Mouse (Mus musculus) thymus, postnatal 36 days (tissue): Measurements from ENCODE around the gene Epha3.

Experiments used
- DNase-seq, 2 experiments: peaks; one replicate each; pipeline ENCODE4 v3.0.0; 2022; ENCODE audit warnings: mixed read lengths in 2 of 2

Gene Epha3

GRCm38 (mm10) chr16:63863913-63864330 lies at the start of gene Epha3:
Epha3 (minus strand) TSS chr16:63864175.
- DNase-seq: peak in 1 of 2 experiments; percentile 4

- no peak for DNase-seq
Measured at GRCm38 (mm10) chr16:63903425-63903824, 39.5 kb upstream of the Epha3 start.

GRCm38 (mm10) chr16:63881190-63881589 lies 17.2 kb upstream of the Epha3 start:
- DNase-seq: no peak

GRCm38 (mm10) chr16:63872313-63872712 lies 8.3 kb upstream of the Epha3 start:
- no peak for DNase-seq

GRCm38 (mm10) chr16:63864463-63864976 lies 545 bp upstream of the Epha3 start:
- no peak for DNase-seq

- DNase-seq: no peak
Measured at GRCm38 (mm10) chr16:63863181-63863580, 794 bp downstream of the Epha3 start.

- DNase-seq: no peak
Measured at GRCm38 (mm10) chr16:63857561-63857960, 6.4 kb downstream of the Epha3 start.

GRCm38 (mm10) chr16:63856658-63857552 lies 7.1 kb downstream of the Epha3 start:
- no peak for DNase-seq

- DNase-seq: no peak
Measured at GRCm38 (mm10) chr16:63850297-63850696, 13.7 kb downstream of the Epha3 start.

GRCm38 (mm10) chr16:63842911-63843310 lies 21.1 kb downstream of the Epha3 start:
- DNase-seq: no peak

GRCm38 (mm10) chr16:63837466-63837865 lies 26.5 kb downstream of the Epha3 start:
- DNase-seq: no peak

GRCm38 (mm10) chr16:63821164-63821563 lies 42.8 kb downstream of the Epha3 start:
- no peak for DNase-seq

GRCm38 (mm10) chr16:63817606-63818005 lies 46.4 kb downstream of the Epha3 start:
- no peak for DNase-seq

GRCm38 (mm10) chr16:63816672-63817071 lies 47.3 kb downstream of the Epha3 start:
- DNase-seq: no peak

- no peak for DNase-seq
Measured at GRCm38 (mm10) chr16:63809871-63810270, 54.1 kb downstream of the Epha3 start.

GRCm38 (mm10) chr16:63808991-63809390 lies 55.0 kb downstream of the Epha3 start:
- no peak for DNase-seq

- DNase-seq: no peak
Measured at GRCm38 (mm10) chr16:63806437-63807129, 57.4 kb downstream of the Epha3 start.

- DNase-seq: no peak
Measured at GRCm38 (mm10) chr16:63806025-63806424, 58.0 kb downstream of the Epha3 start.

GRCm38 (mm10) chr16:63801436-63801835 lies 62.5 kb downstream of the Epha3 start:
- DNase-seq: no peak

GRCm38 (mm10) chr16:63798341-63798740 lies 65.6 kb downstream of the Epha3 start:
- DNase-seq: no peak

GRCm38 (mm10) chr16:63794292-63794691 lies 69.7 kb downstream of the Epha3 start:
- no peak for DNase-seq

- no peak for DNase-seq
Measured at GRCm38 (mm10) chr16:63793805-63794204, 70.2 kb downstream of the Epha3 start.

GRCm38 (mm10) chr16:63792084-63792483 lies 71.9 kb downstream of the Epha3 start:
- DNase-seq: no peak

GRCm38 (mm10) chr16:63783544-63783943 lies 80.4 kb downstream of the Epha3 start:
- DNase-seq: no peak
